Mouse (Mus musculus) myocyte (in vitro differentiated cells): ENCODE measurements at regions not wholly inside any gene's neighbourhood (a gene's known extent, or its start where the extent isn't known, plus 50 kb on each side); places are given as distances from the start of the nearest gene placed in this dataset.

ENCODE experiments used
- CEBPB ChIP-seq: IDR thresholded peaks from 2 replicates; pipeline ENCODE4 v1.6.1; 2011; ENCODE audit warnings: mild to moderate bottlenecking, moderate library complexity; ENCODE audit not compliant: poor library complexity, insufficient read depth, severe bottlenecking
- E2F4 ChIP-seq: IDR thresholded peaks from one replicate; pipeline ENCODE4 v1.6.1; 2011; ENCODE audit warnings: mild to moderate bottlenecking, control low read depth, moderate library complexity; ENCODE audit not compliant: insufficient read depth
- MAX ChIP-seq: IDR thresholded peaks from one replicate; pipeline ENCODE4 v1.6.1; 2011; ENCODE audit warnings: low read depth, mild to moderate bottlenecking, control low read depth
- MYOD1 ChIP-seq, 3 experiments: IDR thresholded peaks; one replicate each; pipeline ENCODE4 v1.6.1; 2011; ENCODE audit warnings: control low read depth in 2 of 3, low read depth in 2 of 3, mild to moderate bottlenecking in 2 of 3, moderate library complexity in 1 of 3; ENCODE audit not compliant: insufficient read length in 2 of 3, control insufficient read depth in 1 of 3
- POLR2A ChIP-seq: IDR thresholded peaks from one replicate; pipeline ENCODE4 v1.6.1; 2011; ENCODE audit warnings: low read depth, mild to moderate bottlenecking, control low read depth, moderate library complexity; ENCODE audit not compliant: insufficient read length
- POLR2AphosphoS2 ChIP-seq: IDR thresholded peaks from one replicate; pipeline ENCODE4 v1.6.1; 2011; ENCODE audit warnings: low read depth, control low read depth; ENCODE audit not compliant: insufficient read length
- TCF12 ChIP-seq: IDR thresholded peaks from one replicate; pipeline ENCODE4 v1.6.1; 2011; ENCODE audit warnings: mild to moderate bottlenecking, control low read depth; ENCODE audit not compliant: poor library complexity, insufficient read depth, severe bottlenecking
- USF1 ChIP-seq: IDR thresholded peaks from one replicate; pipeline ENCODE4 v1.6.1; 2011; ENCODE audit warnings: low read depth, mild to moderate bottlenecking, control low read depth, moderate library complexity

- no peak for TF ChIP-seq USF1
- no peak for TF ChIP-seq POLR2A
- TF ChIP-seq TCF12: no peak
- no peak for TF ChIP-seq E2F4
- TF ChIP-seq MAX: no peak
- no peak for TF ChIP-seq MYOD1 (IDR thresholded peaks at IDR 0.05; ENCODE audit: control insufficient read depth in 1 of 3, insufficient read length in 2 of 3, low read depth in 2 of 3)
- no peak for TF ChIP-seq CEBPB
- TF ChIP-seq POLR2AphosphoS2: no peak
These were observed 1030.6 kb downstream of the Tecrl start for GRCm38 (mm10) chr5:82324354-82324753.
